Mouse (Mus musculus): Measurements from ENCODE around the gene Gclm.

DNA sequence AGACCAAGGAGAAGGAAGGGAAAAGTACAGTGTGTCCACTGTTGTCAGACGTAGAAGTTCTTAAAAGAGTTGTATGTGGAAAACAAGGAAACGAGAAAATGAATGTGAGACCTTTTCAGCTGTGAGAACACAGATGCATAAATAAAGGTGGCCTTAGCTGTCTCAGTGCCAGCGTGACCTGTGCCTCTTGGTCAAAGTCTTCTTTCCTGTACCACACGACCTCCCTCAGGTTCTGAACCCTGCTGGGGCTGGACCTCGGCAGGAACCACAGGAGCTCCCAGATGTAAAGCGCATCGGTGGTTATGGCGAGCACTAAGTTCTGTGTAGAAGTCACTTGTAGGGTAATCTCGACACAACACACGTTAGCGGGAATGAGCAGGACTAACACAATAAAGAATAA, 35.8 kb upstream of the Gclm start:
- TF ChIP-seq CTCF (conservative IDR thresholded peaks at IDR 0.05; ENCODE audit: insufficient read depth, insufficient read length, low read depth, low read length), result no peak
- no peak for TF ChIP-seq POLR2A (IDR thresholded peaks at IDR 0.05; ENCODE audit: low read depth, low read length)
